Comparison of ENCODE assay signal across 16 mouse cellular contexts in genomic region chr2:52556961-52557326, GRCm38 (mm10).
DNase-seq lines count a peak whose midpoint lies in the region; ATAC-seq lines count a peak whose summit lies in the region.
"Had no signal": no experiment of that assay in that cellular context is flagged by ENCODE, and none has a peak within 500 bp of the region (broad histone marks: within the 10 kb centered on the region; RNA-seq: fewer than 3 reads in every experiment).

No protein-coding gene starts in this region.

- no peak for ATAC-seq in heart, embryonic 12.5 days (ENCODE audit: insufficient number of reproducible peaks, low FRiP score)
- no peak for ATAC-seq in forebrain, embryonic 15.5 days (replicated peaks)
- ATAC-seq in hindbrain, embryonic 15.5 days (ENCODE audit: low FRiP score, low read depth): no peak
- no peak for ATAC-seq in neural tube, embryonic 12.5 days (ENCODE audit: low FRiP score, low read depth)
- no peak for ATAC-seq in erythroid progenitor cell, adult 5-6 weeks (replicated peaks; ENCODE audit: low FRiP score, poor library complexity, severe bottlenecking)
- ATAC-seq in erythroblast, adult 5-6 weeks (replicated peaks; ENCODE audit: low FRiP score, poor library complexity, severe bottlenecking): no peak
- ATAC-seq: activated CD4-positive, CD25-positive, alpha-beta regulatory T cell, adult 4 months; CD4-positive, CD25-positive, alpha-beta regulatory T cell, adult 4 months had no signal

- no peaks in the 10 kb centered on the region for H3K36me3 ChIP-seq in heart, embryonic 10.5 days
- no peaks in the 10 kb centered on the region for H3K36me3 ChIP-seq in heart, embryonic 12.5 days
- no peaks in the 10 kb centered on the region for H3K36me3 ChIP-seq in forebrain, embryonic 15.5 days
- H3K36me3 ChIP-seq in hindbrain, embryonic 15.5 days: no peaks in the 10 kb centered on the region
- no peaks in the 10 kb centered on the region for H3K36me3 ChIP-seq in neural tube, embryonic 12.5 days
- H3K36me3 ChIP-seq: embryonic facial prominence, embryonic 15.5 days; heart, embryonic 13.5 days; limb, embryonic 13.5 days had no signal

- H3K27ac ChIP-seq in heart, embryonic 10.5 days: no peak overlapping the region
- H3K27ac ChIP-seq in heart, embryonic 12.5 days (ENCODE audit: poor library complexity, severe bottlenecking): no peak overlapping the region
- H3K27ac ChIP-seq in forebrain, embryonic 15.5 days (replicated peaks): peak overlapping the region; percentile 76; the same call in 1 of the 2 replicates
- H3K27ac ChIP-seq in hindbrain, embryonic 15.5 days (replicated peaks): peak overlapping the region; percentile 91
- no peak overlapping the region for H3K27ac ChIP-seq in neural tube, embryonic 12.5 days
- H3K27ac ChIP-seq: embryonic facial prominence, embryonic 15.5 days; heart, embryonic 13.5 days; limb, embryonic 13.5 days had no signal

- WGBS in heart, embryonic 10.5 days: 79% methylated on average over 4 of the region's 4 CpGs
- 79% methylated on average over 4 of the region's 4 CpGs for WGBS in heart, embryonic 12.5 days
- WGBS in forebrain, embryonic 15.5 days: 79% methylated on average over 4 of the region's 4 CpGs
- WGBS in hindbrain, embryonic 15.5 days: 41% methylated on average over 4 of the region's 4 CpGs
- WGBS in neural tube, embryonic 12.5 days: 77% methylated on average over 4 of the region's 4 CpGs

- no peak overlapping the region for H3K4me3 ChIP-seq in heart, embryonic 10.5 days
- H3K4me3 ChIP-seq in heart, embryonic 12.5 days: no peak overlapping the region
- H3K4me3 ChIP-seq in forebrain, embryonic 15.5 days: peak overlapping the region; percentile 46
- H3K4me3 ChIP-seq in hindbrain, embryonic 15.5 days: peak overlapping the region; percentile 52
- H3K4me3 ChIP-seq in neural tube, embryonic 12.5 days: peak overlapping the region; percentile 37
- H3K4me3 ChIP-seq: embryonic facial prominence, embryonic 15.5 days; heart, embryonic 13.5 days; limb, embryonic 13.5 days; megakaryocyte, embryonic 14.5 days had no signal

- no peaks in the 10 kb centered on the region for H3K9me3 ChIP-seq in heart, embryonic 10.5 days
- H3K9me3 ChIP-seq in heart, embryonic 12.5 days (replicated peaks): peaks cover 4% of the 10 kb centered on the region; the same call in 1 of the 2 replicates
- 0 out of 2 replicates have a peak, but pooled peaks cover 5% of the 10 kb centered on the region for H3K9me3 ChIP-seq in forebrain, embryonic 15.5 days
- H3K9me3 ChIP-seq in hindbrain, embryonic 15.5 days: no peaks in the 10 kb centered on the region
- no peaks in the 10 kb centered on the region for H3K9me3 ChIP-seq in neural tube, embryonic 12.5 days
- H3K9me3 ChIP-seq: embryonic facial prominence, embryonic 15.5 days; limb, embryonic 13.5 days had no signal

- no peaks in the 10 kb centered on the region for H3K27me3 ChIP-seq in heart, embryonic 10.5 days (ENCODE audit: insufficient read depth, poor library complexity, severe bottlenecking)
- 0 out of 2 replicates have a peak, but pooled peaks cover 4% of the 10 kb centered on the region for H3K27me3 ChIP-seq in heart, embryonic 12.5 days (replicated peaks)
- no peaks in the 10 kb centered on the region for H3K27me3 ChIP-seq in forebrain, embryonic 15.5 days
- H3K27me3 ChIP-seq in hindbrain, embryonic 15.5 days: no peaks in the 10 kb centered on the region
- H3K27me3 ChIP-seq in neural tube, embryonic 12.5 days (replicated peaks): no peaks in the 10 kb centered on the region
- H3K27me3 ChIP-seq: embryonic facial prominence, embryonic 15.5 days; heart, embryonic 13.5 days; limb, embryonic 13.5 days had no signal

- peak; percentile 54 for DNase-seq in heart, embryonic 10.5 days (ENCODE audit: low spot score)
- DNase-seq: gastrocnemius, postnatal 14 days; lung, adult 2 months; thymus, postnatal 25 days had no signal

- peaks cover 11% of the 10 kb centered on the region; the same call in 1 of the 2 replicates for H3K4me1 ChIP-seq in heart, embryonic 10.5 days
- H3K4me1 ChIP-seq in heart, embryonic 12.5 days (replicated peaks): 0 out of 2 replicates have a peak, but pooled peaks cover 6% of the 10 kb centered on the region
- peaks cover 33% of the 10 kb centered on the region for H3K4me1 ChIP-seq in forebrain, embryonic 15.5 days
- H3K4me1 ChIP-seq in hindbrain, embryonic 15.5 days (replicated peaks): peaks cover 32% of the 10 kb centered on the region
- peaks cover 16% of the 10 kb centered on the region; the same call in 1 of the 2 replicates for H3K4me1 ChIP-seq in neural tube, embryonic 12.5 days
- H3K4me1 ChIP-seq: embryonic facial prominence, embryonic 15.5 days; limb, embryonic 13.5 days; megakaryocyte, embryonic 14.5 days had no signal

- H3K4me2 ChIP-seq in heart, embryonic 12.5 days: no peak overlapping the region
- H3K4me2 ChIP-seq in forebrain, embryonic 15.5 days (replicated peaks): peak overlapping the region; percentile 47
- peak overlapping the region; percentile 59 for H3K4me2 ChIP-seq in hindbrain, embryonic 15.5 days
- peak overlapping the region; percentile 53 for H3K4me2 ChIP-seq in neural tube, embryonic 12.5 days (replicated peaks)
- H3K4me2 ChIP-seq: embryonic facial prominence, embryonic 15.5 days; heart, embryonic 13.5 days; limb, embryonic 13.5 days had no signal

- H3K9ac ChIP-seq in heart, embryonic 12.5 days: no peak overlapping the region
- peak overlapping the region; percentile 56 for H3K9ac ChIP-seq in forebrain, embryonic 15.5 days (replicated peaks)
- H3K9ac ChIP-seq in hindbrain, embryonic 15.5 days: peak overlapping the region; percentile 64
- H3K9ac ChIP-seq in neural tube, embryonic 12.5 days: peak overlapping the region; percentile 46; the same call in 1 of the 2 replicates
- H3K9ac ChIP-seq: embryonic facial prominence, embryonic 15.5 days; heart, embryonic 13.5 days; limb, embryonic 13.5 days had no signal

Comparison
In these comparisons a context has a peak if more than half of its experiments do, and no peak if none do; other contexts are left out.
1. H3K27ac ChIP-seq: peak in forebrain, embryonic 15.5 days (single experiment) and hindbrain, embryonic 15.5 days (single experiment); none in heart, embryonic 10.5 days (single experiment), heart, embryonic 12.5 days (single experiment) and neural tube, embryonic 12.5 days (single experiment).
2. H3K4me3 ChIP-seq: peak in forebrain, embryonic 15.5 days (single experiment), hindbrain, embryonic 15.5 days (single experiment) and neural tube, embryonic 12.5 days (single experiment); none in heart, embryonic 10.5 days (single experiment) and heart, embryonic 12.5 days (single experiment).